Mouse (Mus musculus) embryonic facial prominence, embryonic 11.5 days (tissue): ENCODE results near the gene Fis1. TPM values are rescaled to one million over a fixed set of nuclear protein-coding genes. Genes with fewer than 3 reads are reported as not detected.

ENCODE experiments used
- ATAC-seq: fragments of 200-750 bp; cut with Nextera tagmentation; replicated peaks from 2 replicates; pipeline ENCODE4 v1.8.0; 2017; ENCODE audit warnings: low read depth; ENCODE audit not compliant: insufficient number of reproducible peaks, low FRiP score, low TSS enrichment
- DNase-seq: peaks from one replicate; pipeline ENCODE4 v3.0.0-alpha.2; 2015; ENCODE audit warnings: low spot score
- H3K27ac ChIP-seq: fragments of 300-500 bp; sonication (generic); replicated peaks from 2 replicates; pipeline ENCODE4 v1.5.1; 2014; ENCODE audit warnings: mild to moderate bottlenecking, low read depth, low read length, control low read depth
- H3K27me3 ChIP-seq: fragments of 300-500 bp; sonication (generic); 2 replicates; pipeline ENCODE4 v1.6.1; 2014; ENCODE audit warnings: mild to moderate bottlenecking, low read length, moderate library complexity, mixed read lengths; ENCODE audit not compliant: control insufficient read depth, insufficient read depth
- H3K36me3 ChIP-seq: fragments of 300-500 bp; sonication (generic); replicated peaks from 2 replicates; pipeline ENCODE4 v1.6.1; 2014; ENCODE audit warnings: low read depth, mild to moderate bottlenecking, low read length, moderate library complexity, mixed read lengths; ENCODE audit not compliant: control insufficient read depth, insufficient read depth
- H3K4me1 ChIP-seq: fragments of 300-500 bp; sonication (generic); 2 replicates; pipeline ENCODE4 v1.6.1; 2014; ENCODE audit warnings: low read length, mixed read lengths; ENCODE audit not compliant: control insufficient read depth, insufficient read depth
- H3K4me2 ChIP-seq: fragments of 300-500 bp; sonication (generic); 2 replicates; pipeline ENCODE4 v1.6.1; 2014; ENCODE audit warnings: low read depth, mild to moderate bottlenecking, control low read depth, low read length, moderate library complexity
- H3K4me3 ChIP-seq: fragments of 300-500 bp; sonication (generic); 2 replicates; pipeline ENCODE4 v1.5.1; 2014; ENCODE audit warnings: low read depth, low read length, control low read depth
- H3K9ac ChIP-seq: fragments of 300-500 bp; sonication (generic); replicated peaks from 2 replicates; pipeline ENCODE4 v1.6.1; 2014; ENCODE audit warnings: mild to moderate bottlenecking, control low read depth, low read length
- H3K9me3 ChIP-seq: fragments of 300-500 bp; sonication (generic); replicated peaks from 2 replicates; pipeline ENCODE4 v1.6.1; 2016; ENCODE audit warnings: mild to moderate bottlenecking, low read length, inconsistent platforms, mixed read lengths; ENCODE audit not compliant: control insufficient read depth
- WGBS: fragments of 180-500 bp; shearing (Covaris S2); extraction: QIAGEN DNeasy Blood & Tissue Kit; methylation state at CpG from one replicate; pipeline ENCODE4 v1.1.7; 2014; 5-methylcytosine and 5-hydroxymethylcytosine counted together
- polyA plus RNA-seq: library from polyadenylated mRNA; unstranded; fragments of >200 nt; fragmentation: Nextera tagmentation; extraction: Ambion mirVana; gene quantifications from 2 replicates; pipeline ENCODE4 v1.2.1, GENCODE M21; 2014

The Fis1 gene
- polyA plus RNA-seq, 1 experiment from 2014 or later, result 298 TPM

DNA sequence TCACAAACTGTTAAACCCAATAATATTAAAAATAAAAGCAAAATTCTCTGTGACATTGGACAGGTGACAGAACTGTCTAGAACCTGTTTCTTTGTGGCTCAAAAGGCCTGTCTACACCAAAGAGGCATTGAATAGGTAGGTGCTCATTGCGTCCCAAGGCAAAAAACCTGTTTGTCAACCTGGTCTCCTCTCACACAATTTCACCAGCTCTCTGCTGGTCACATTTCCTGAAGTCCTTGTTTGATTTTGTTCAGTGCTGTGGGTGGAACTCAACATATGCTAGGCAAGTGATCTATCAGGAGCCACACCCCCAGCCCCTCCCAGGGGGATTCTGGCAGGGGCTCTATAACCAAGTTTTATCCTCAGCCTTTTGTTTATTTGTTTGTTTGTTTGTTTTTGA, 4.2 kb downstream of the Fis1 start:
- no peaks in the 10 kb centered on the region for H3K9me3 ChIP-seq
- no peak for ATAC-seq
- WGBS, result 97% methylated on average over 1 of the region's 1 CpGs
- no peak overlapping the region for H3K4me3 ChIP-seq
- no peak for DNase-seq
- H3K9ac ChIP-seq, result no peak overlapping the region
- H3K27me3 ChIP-seq, result no peaks in the 10 kb centered on the region
- no peaks in the 10 kb centered on the region; the same call in 1 of the 2 replicates for H3K36me3 ChIP-seq
- H3K27ac ChIP-seq, result no peak overlapping the region
- no peaks in the 10 kb centered on the region for H3K4me1 ChIP-seq
- H3K4me2 ChIP-seq, result no peak overlapping the region

DNA sequence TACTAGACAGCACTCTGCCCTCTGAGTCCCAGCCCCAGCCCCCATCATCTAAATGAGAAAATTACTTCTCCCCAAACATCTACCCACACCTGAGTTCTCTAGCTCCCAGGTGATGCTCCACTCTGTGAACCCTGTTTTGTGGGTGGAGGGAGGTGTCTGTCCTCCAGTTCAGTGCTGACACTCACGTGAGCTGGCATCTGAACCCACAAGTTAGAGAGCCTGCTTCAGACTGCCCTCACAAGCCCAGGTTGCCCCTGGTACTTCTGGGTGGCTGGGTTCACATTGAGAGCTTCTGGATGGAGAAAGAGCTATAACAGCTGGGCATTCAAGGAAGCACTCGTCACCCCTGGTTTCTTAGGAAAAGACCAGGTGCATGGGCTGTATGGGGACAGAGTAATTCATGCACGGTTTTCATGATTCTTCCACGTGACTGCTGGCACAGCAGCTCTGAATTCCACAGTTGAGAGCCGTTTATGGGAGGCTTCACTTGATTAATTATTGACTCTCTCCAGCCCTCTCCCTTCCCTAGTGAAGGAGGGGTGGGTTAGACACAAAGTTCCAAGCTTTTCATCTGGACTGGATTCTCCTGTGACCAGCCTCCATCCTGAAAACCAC, 6.0 kb downstream of the Fis1 start:
- Histone ChIP-seq H3K4me2 (no peak overlapping the region), H3K27ac (no peak overlapping the region), H3K36me3 (no peaks in the 10 kb centered on the region; the same call in 1 of the 2 replicates), H3K9me3 (no peaks in the 10 kb centered on the region), H3K4me1 (no peaks in the 10 kb centered on the region), H3K27me3 (no peaks in the 10 kb centered on the region), H3K4me3 (no peak overlapping the region), H3K9ac (no peak overlapping the region)
- ATAC-seq, result no peak
- DNase-seq, result no peak
- WGBS, result 85% methylated on average over 5 of the region's 5 CpGs

DNA sequence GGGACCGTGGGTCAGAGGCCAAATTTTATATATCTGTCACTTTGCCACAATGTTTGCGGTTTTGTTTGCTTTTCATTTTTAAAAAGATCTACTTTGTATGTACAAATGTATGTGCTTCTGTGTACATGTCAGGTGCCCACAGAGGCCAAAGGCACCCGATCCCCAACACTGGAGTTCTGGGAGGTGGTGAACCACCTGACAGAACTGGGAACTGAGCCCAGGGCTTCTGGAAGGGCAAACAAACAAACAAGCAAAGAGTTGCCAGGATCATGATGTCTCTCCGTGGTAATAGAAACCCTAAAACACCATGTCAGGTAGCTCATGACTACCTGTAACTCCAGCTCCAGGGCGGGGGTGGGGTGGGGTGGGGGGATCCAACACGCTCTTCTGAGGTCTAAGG, 7.0 kb downstream of the Fis1 start:
- H3K36me3 ChIP-seq, result no peaks in the 10 kb centered on the region; the same call in none of the 2 replicates
- H3K4me1 ChIP-seq, result no peaks in the 10 kb centered on the region
- DNase-seq (no peak), ATAC-seq (no peak)
- no peaks in the 10 kb centered on the region for H3K27me3 ChIP-seq
- H3K9ac ChIP-seq, result no peak overlapping the region
- no peak overlapping the region for H3K27ac ChIP-seq
- no peaks in the 10 kb centered on the region for H3K9me3 ChIP-seq
- WGBS, result 94% methylated on average over 6 of the region's 6 CpGs
- H3K4me3 ChIP-seq, result no peak overlapping the region
- H3K4me2 ChIP-seq, result no peak overlapping the region

DNA sequence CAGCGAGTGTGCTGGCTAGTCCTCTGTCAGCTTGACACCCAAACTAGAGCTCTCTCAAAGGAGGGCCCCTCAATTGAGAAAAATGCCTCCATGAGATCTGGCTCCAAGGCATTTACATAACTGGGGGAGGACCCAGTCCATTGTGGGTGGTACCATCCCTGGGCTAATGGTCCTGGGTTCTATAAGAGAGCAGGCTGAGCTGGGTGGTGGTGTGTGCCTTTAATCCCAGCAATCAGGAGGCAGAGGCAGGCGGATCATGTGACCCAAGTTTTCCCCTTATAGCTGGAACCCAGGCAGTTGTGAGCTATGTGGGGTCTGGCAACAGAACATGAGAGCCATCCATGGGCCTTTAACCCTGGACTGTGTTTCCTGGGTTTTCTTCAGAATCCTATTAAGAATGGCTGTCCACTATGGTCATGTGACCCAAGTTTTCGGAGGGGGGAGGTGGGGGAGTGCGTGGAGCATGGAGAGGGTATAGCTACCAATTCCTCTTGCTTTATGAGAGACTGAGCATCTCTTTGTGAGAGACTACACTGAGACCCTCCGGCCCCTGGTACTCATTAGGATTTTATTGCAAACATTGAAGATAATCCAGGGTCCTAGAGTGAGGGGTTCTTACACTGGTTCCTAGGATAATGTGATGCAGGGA, 8.4 kb downstream of the Fis1 start:
- peak overlapping the region; percentile 55 for H3K4me3 ChIP-seq
- 27% methylated on average over 5 of the region's 5 CpGs for WGBS
- H3K36me3 ChIP-seq, result peaks cover 8% of the 10 kb centered on the region
- no peaks in the 10 kb centered on the region for H3K9me3 ChIP-seq
- H3K27ac ChIP-seq, result no peak overlapping the region
- peak overlapping the region; percentile 69 for H3K9ac ChIP-seq
- H3K4me2 ChIP-seq, result peak overlapping the region; percentile 69
- no peak for DNase-seq
- ATAC-seq, result no peak; the same call in 1 of the 2 replicates
- H3K27me3 ChIP-seq, result no peaks in the 10 kb centered on the region
- no peaks in the 10 kb centered on the region for H3K4me1 ChIP-seq

DNA sequence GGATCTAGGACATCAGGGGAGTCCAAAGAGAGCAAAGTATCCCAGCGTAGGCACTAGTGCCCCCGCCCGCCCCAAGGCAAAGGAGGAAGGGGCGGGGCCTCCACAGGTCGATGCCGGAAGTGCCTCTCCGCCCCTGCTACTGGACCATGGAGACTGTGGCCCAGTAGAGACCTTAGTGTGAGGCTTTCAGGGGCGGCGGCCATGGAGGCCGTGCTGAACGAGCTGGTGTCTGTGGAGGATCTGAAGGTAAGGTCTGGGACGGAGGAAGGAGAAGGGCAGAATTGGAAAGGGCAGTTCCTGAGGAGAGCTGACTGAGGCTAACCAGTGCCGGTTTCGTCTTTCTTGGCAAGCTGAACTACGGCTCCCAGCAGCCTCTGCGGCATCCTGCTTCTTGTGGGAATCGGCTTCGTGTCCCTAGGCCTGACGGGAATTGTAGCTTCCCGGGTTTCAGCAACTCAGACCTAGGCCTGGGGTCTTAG, 8.9 kb downstream of the Fis1 start:
- peak overlapping the region; percentile 55 for H3K4me3 ChIP-seq
- peak overlapping the region; percentile 69 for H3K9ac ChIP-seq
- 0 out of 2 replicates have a peak overlapping the region, but pooled peaks have one; percentile 48 for H3K27ac ChIP-seq
- no peaks in the 10 kb centered on the region for H3K9me3 ChIP-seq
- ATAC-seq (peak; percentile 89), DNase-seq (peak; percentile 95)
- no peaks in the 10 kb centered on the region for H3K27me3 ChIP-seq
- H3K4me2 ChIP-seq, result peak overlapping the region; percentile 69
- H3K36me3 ChIP-seq, result peaks cover 8% of the 10 kb centered on the region
- WGBS, result under 1% methylated on average over 20 of the region's 20 CpGs
- no peaks in the 10 kb centered on the region for H3K4me1 ChIP-seq

DNA sequence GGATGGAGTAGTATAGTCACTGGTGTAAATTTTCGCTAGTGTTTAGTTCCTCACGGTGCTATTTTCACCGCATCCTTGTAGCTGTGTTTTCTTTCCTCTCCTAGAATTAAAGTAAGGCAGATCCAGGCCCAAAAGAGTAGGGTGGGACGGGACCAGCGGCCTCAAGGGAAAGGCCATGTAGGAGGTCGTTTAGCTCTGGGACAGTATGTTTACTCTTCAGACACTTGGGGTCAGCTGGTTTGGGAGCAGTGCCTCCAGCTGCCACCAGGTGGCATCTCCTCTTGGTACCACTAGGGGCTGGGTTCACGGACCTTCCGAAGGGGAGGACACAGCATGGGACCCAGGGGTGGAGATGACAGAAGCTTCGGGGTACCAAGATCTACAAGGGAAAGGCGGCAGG, 9.4 kb downstream of the Fis1 start:
- Histone ChIP-seq H3K9ac (peak overlapping the region; percentile 69), H3K4me2 (peak overlapping the region; percentile 69), H3K9me3 (no peaks in the 10 kb centered on the region), H3K27me3 (no peaks in the 10 kb centered on the region), H3K4me3 (peak overlapping the region; percentile 55), H3K27ac (0 out of 2 replicates have a peak overlapping the region, but pooled peaks have one; percentile 48), H3K4me1 (no peaks in the 10 kb centered on the region), H3K36me3 (peaks cover 8% of the 10 kb centered on the region)
- ATAC-seq (peak; percentile 74), DNase-seq (peak; percentile 91)
- 1% methylated on average over 10 of the region's 10 CpGs for WGBS

DNA sequence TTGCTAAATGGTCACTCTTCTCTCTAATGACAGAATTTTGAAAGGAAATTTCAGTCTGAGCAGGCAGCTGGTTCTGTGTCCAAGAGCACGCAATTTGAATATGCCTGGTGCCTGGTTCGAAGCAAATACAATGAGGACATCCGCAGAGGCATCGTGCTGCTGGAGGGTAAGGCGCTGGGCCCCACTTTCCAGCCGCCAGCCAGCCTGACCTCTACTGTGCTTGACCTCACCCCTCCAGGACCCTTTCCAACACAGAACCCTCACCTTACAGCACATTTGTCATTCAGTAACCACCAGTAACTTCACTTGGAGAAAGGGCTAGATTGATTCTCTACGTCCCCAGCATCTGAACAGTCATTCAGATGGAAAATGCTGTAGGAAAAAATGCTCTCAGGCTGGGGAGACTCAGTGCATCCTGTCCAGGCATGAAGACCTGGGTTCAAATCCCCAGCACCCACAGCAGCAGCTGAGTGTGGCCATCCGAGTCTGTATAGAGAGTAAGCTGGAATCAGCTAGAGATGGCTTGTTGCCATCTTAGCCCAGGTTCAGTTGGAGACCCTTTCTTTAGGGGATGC, 10.0 kb downstream of the Fis1 start:
- H3K27ac ChIP-seq, result no peak overlapping the region
- peak overlapping the region; percentile 55 for H3K4me3 ChIP-seq
- H3K27me3 ChIP-seq, result no peaks in the 10 kb centered on the region
- no peaks in the 10 kb centered on the region for H3K9me3 ChIP-seq
- WGBS, result 77% methylated on average over 8 of the region's 8 CpGs
- peak overlapping the region; percentile 69 for H3K4me2 ChIP-seq
- no peaks in the 10 kb centered on the region for H3K4me1 ChIP-seq
- H3K36me3 ChIP-seq, result peaks cover 8% of the 10 kb centered on the region
- no peak for ATAC-seq
- H3K9ac ChIP-seq, result no peak overlapping the region
- DNase-seq, result no peak

DNA sequence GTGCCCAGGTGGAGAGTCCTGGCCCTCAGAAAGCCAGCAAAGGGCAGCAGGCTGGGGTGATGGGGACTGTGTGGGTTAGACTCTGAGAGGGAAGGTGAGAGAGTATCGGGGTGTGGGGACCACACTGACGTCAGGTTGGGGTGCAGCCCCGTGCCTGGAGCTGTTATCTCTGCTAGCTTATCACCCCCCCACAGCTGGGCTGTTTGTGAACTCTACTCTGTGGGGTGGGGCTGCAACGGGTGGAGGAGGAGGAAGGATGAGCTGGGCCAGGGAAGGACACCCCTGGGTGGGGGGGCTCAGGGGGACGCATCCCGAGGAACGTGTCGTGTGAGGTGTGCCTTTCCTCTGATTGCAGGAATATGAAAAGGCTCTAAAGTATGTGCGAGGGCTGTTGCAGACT, 12.1 kb downstream of the Fis1 start:
- no peak for ATAC-seq
- Histone ChIP-seq H3K4me2 (no peak overlapping the region), H3K27me3 (no peaks in the 10 kb centered on the region), H3K4me1 (no peaks in the 10 kb centered on the region), H3K9me3 (no peaks in the 10 kb centered on the region), H3K36me3 (peaks cover 8% of the 10 kb centered on the region), H3K9ac (no peak overlapping the region), H3K4me3 (no peak overlapping the region), H3K27ac (no peak overlapping the region)
- 87% methylated on average over 9 of the region's 9 CpGs for WGBS
- no peak for DNase-seq
